Mouse (Mus musculus) heart, embryonic 14.5 days (tissue): ENCODE measurements around the gene Olfr1371. TPM values are rescaled to one million over a fixed set of nuclear protein-coding genes. Genes with fewer than 3 reads are reported as not detected.
"Not testable (repeated sequence)": the region's sequence is repeated elsewhere in the genome, so short reads cannot be mapped to it uniquely, and the experiment has no call there.

Source experiments
- ATAC-seq: fragments of 200-750 bp; cut with Nextera tagmentation; 2 replicates; pipeline ENCODE4 v1.8.0; 2017; ENCODE audit warnings: low read depth, moderate TSS enrichment; ENCODE audit not compliant: insufficient number of reproducible peaks, insufficient read depth, low FRiP score
- H3K27ac ChIP-seq, 2 experiments: fragments of 200-500 bp in 1 of 2; fragments of 300-500 bp in 1 of 2; sonication (generic) in 1 of 2; replicated peaks in 1 of 2; 2 replicates each; pipeline ENCODE4 v1.5.1; 2012 to 2014; ENCODE audit warnings: low read depth in 2 of 2, low read length in 2 of 2, control low read depth in 1 of 2, mild to moderate bottlenecking in 1 of 2, mixed read lengths in 1 of 2; ENCODE audit not compliant: control insufficient read depth in 1 of 2, insufficient read depth in 1 of 2
- H3K27me3 ChIP-seq: fragments of 300-500 bp; sonication (generic); 2 replicates; pipeline ENCODE4 v1.6.1; 2014; ENCODE audit warnings: mild to moderate bottlenecking, low read length, control low read depth; ENCODE audit not compliant: control insufficient read depth, insufficient read depth
- H3K36me3 ChIP-seq: fragments of 300-500 bp; sonication (generic); 2 replicates; pipeline ENCODE4 v1.6.1; 2014; ENCODE audit warnings: mild to moderate bottlenecking, control low read depth, low read length, mixed read lengths; ENCODE audit not compliant: control insufficient read depth, insufficient read depth
- H3K4me1 ChIP-seq, 2 experiments: fragments of 200-500 bp in 1 of 2; fragments of 300-500 bp in 1 of 2; sonication (generic) in 1 of 2; 2 replicates each; pipeline ENCODE4 v1.6.1; 2012 to 2014; ENCODE audit warnings: low read length in 2 of 2, control low read depth in 1 of 2, mixed read lengths in 1 of 2; ENCODE audit not compliant: control insufficient read depth in 2 of 2, insufficient read depth in 2 of 2
- H3K4me2 ChIP-seq: fragments of 300-500 bp; sonication (generic); 2 replicates; pipeline ENCODE4 v1.6.1; 2014; ENCODE audit warnings: mild to moderate bottlenecking, low read length
- H3K4me3 ChIP-seq, 2 experiments: fragments of 200-500 bp in 1 of 2; fragments of 300-500 bp in 1 of 2; sonication (generic) in 1 of 2; 2 replicates each; pipeline ENCODE4 v1.5.1; 2012 to 2014; ENCODE audit warnings: low read length in 2 of 2, mild to moderate bottlenecking in 2 of 2, control low read depth in 1 of 2, low read depth in 1 of 2, moderate library complexity in 1 of 2; ENCODE audit not compliant: control insufficient read depth in 1 of 2, insufficient read depth in 1 of 2
- H3K9ac ChIP-seq: fragments of 300-500 bp; sonication (generic); 2 replicates; pipeline ENCODE4 v1.6.1; 2014; ENCODE audit warnings: mild to moderate bottlenecking, low read length
- H3K9me3 ChIP-seq: fragments of 300-500 bp; sonication (generic); 2 replicates; pipeline ENCODE4 v1.6.1; 2016; ENCODE audit warnings: low read length, control low read depth; ENCODE audit not compliant: control insufficient read depth
- WGBS: fragments of 180-500 bp; shearing (Covaris S2); extraction: QIAGEN DNeasy Blood & Tissue Kit; methylation state at CpG from one replicate; pipeline ENCODE4 v1.1.7; 2014; 5-methylcytosine and 5-hydroxymethylcytosine counted together
- polyA plus RNA-seq: library from polyadenylated mRNA; unstranded; fragments of >200 nt; fragmentation: Nextera tagmentation; extraction: Ambion mirVana; gene quantifications from 2 replicates; pipeline ENCODE4 v1.2.1, GENCODE M21; 2014

Gene Olfr1371
- polyA plus RNA-seq, 1 experiment from 2014 or later, result not detected

GRCm38 (mm10) chr11:52225986-52226599 lies 12.3 kb upstream of the Olfr1371 start:
- no peaks in the 10 kb centered on the region for H3K9me3 ChIP-seq
- WGBS, result 59% methylated on average over 3 of the region's 3 CpGs
- H3K4me1 ChIP-seq, result peaks cover 6 to 8% of the 10 kb centered on the region in 2 experiments
- H3K27ac ChIP-seq, result no peak overlapping the region
- no peak overlapping the region for H3K4me2 ChIP-seq
- H3K4me3 ChIP-seq, result no peak overlapping the region
- peaks cover 5% of the 10 kb centered on the region; the same call in 1 of the 2 replicates for H3K27me3 ChIP-seq
- no peaks in the 10 kb centered on the region for H3K36me3 ChIP-seq
- no peak for ATAC-seq
- no peak overlapping the region for H3K9ac ChIP-seq

GRCm38 (mm10) chr11:52223968-52224682 lies 10.3 kb upstream of the Olfr1371 start:
- Histone ChIP-seq H3K9me3 (no peaks in the 10 kb centered on the region), H3K4me3 (peak overlapping the region; percentile 2 to 20; a peak in 2 of 4 replicates), H3K27me3 (peaks cover 5% of the 10 kb centered on the region; the same call in 1 of the 2 replicates), H3K9ac (no peak overlapping the region), H3K27ac (no peak overlapping the region), H3K36me3 (no peaks in the 10 kb centered on the region), H3K4me1 (peaks cover 0 to 3% of the 10 kb centered on the region in 2 experiments; a peak in 2 of 4 replicates), H3K4me2 (peak overlapping the region; percentile 62)
- ATAC-seq, result no peak
- 11% methylated on average over 19 of the region's 19 CpGs for WGBS

- Histone ChIP-seq H3K27me3 (peaks cover 5% of the 10 kb centered on the region; the same call in 1 of the 2 replicates), H3K4me1 (peaks cover 0 to 3% of the 10 kb centered on the region in 2 experiments; a peak in 2 of 4 replicates), H3K36me3 (no peaks in the 10 kb centered on the region), H3K4me3 (no peak overlapping the region), H3K9me3 (no peaks in the 10 kb centered on the region), H3K27ac (no peak overlapping the region), H3K4me2 (no peak overlapping the region), H3K9ac (no peak overlapping the region)
- no peak for ATAC-seq
- WGBS, result 66% methylated on average over 6 of the region's 6 CpGs
Observed at GRCm38 (mm10) chr11:52222891-52223290, 9.1 kb upstream of the Olfr1371 start.

GRCm38 (mm10) chr11:52221921-52222320 lies 8.1 kb upstream of the Olfr1371 start:
- not testable (repeated sequence) for H3K9me3 ChIP-seq, H3K4me2 ChIP-seq, H3K27me3 ChIP-seq, H3K36me3 ChIP-seq, H3K4me3 ChIP-seq, H3K27ac ChIP-seq, H3K9ac ChIP-seq, ATAC-seq, H3K4me1 ChIP-seq
- WGBS, result 82% methylated on average over 6 of the region's 6 CpGs

GRCm38 (mm10) chr11:52220282-52220681 lies 6.5 kb upstream of the Olfr1371 start:
- no peak overlapping the region for H3K9ac ChIP-seq
- H3K4me2 ChIP-seq, result no peak overlapping the region
- WGBS, result 3% methylated on average over 4 of the region's 4 CpGs
- ATAC-seq, result no peak
- H3K4me3 ChIP-seq, result no peak overlapping the region
- no peaks in the 10 kb centered on the region for H3K9me3 ChIP-seq
- peaks cover 0 to 3% of the 10 kb centered on the region in 2 experiments; a peak in 2 of 4 replicates for H3K4me1 ChIP-seq
- no peaks in the 10 kb centered on the region for H3K36me3 ChIP-seq
- peaks cover 5% of the 10 kb centered on the region; the same call in 1 of the 2 replicates for H3K27me3 ChIP-seq
- no peak overlapping the region for H3K27ac ChIP-seq

GRCm38 (mm10) chr11:52196496-52197023 lies 17.2 kb downstream of the Olfr1371 start:
- not testable (repeated sequence) for H3K27me3 ChIP-seq, H3K4me1 ChIP-seq, H3K9ac ChIP-seq, H3K27ac ChIP-seq, H3K4me3 ChIP-seq, H3K9me3 ChIP-seq, H3K36me3 ChIP-seq, ATAC-seq, H3K4me2 ChIP-seq
- WGBS, result 79% methylated on average over 8 of the region's 8 CpGs

- H3K27me3 ChIP-seq, H3K4me1 ChIP-seq, H3K27ac ChIP-seq, ATAC-seq, H3K4me2 ChIP-seq, H3K4me3 ChIP-seq, H3K36me3 ChIP-seq, H3K9ac ChIP-seq, H3K9me3 ChIP-seq: not testable (repeated sequence)
- 83% methylated on average over 4 of the region's 4 CpGs for WGBS
Observed at GRCm38 (mm10) chr11:52180651-52181050, 33.1 kb downstream of the Olfr1371 start.
